Mouse (Mus musculus): ENCODE data around the gene Ccdc14. TPM values are rescaled to one million over a fixed set of nuclear protein-coding genes. Genes with fewer than 3 reads are reported as not detected.

The Ccdc14 gene
- 11.0 TPM for polyA plus RNA-seq (2014; fragmentation: Illumina TruSeq; extraction: RNeasy Lipid Tissue Mini Kit (QIAGEN cat#74804))

DNA sequence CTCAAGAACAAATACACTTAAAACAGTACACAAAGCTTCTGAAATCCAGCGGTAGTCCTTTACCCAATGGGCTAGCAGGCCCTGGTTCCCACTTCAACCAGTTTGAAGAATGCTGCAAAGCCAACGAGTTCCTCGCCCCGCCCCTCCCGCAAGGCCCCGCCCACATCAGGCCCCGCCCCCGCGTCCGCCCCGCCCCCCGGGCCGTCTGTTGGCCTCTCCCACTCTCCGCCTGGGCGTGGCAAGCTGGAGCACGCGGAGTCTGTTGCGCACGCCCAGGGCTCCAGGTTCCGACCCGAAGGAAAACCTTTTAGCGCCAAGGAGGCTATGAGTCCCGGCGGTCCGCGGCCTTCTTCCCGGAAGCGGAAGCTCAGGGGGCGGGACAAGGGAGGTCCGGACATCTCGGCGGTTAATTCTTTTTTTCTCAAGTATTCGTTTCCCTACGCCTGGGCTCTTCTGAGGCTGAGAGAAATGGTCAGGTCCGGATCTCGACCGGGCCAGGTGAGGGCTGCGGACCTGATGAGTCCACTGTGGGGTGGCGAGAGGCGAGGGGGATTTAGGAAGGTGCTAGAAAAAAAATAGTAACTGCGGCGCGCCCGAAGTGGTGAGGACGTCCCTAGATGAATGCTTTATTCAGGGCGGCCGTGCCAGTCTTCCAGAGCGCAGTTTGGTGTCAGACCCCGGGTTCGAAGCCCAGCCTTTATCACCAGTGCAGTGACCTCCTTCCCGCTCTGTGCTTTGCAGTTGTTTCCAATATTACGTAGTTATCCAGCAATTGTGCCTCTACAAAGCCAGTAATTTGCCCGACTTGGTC, at the start of gene Ccdc14:
Gene Ccdc14 (plus strand): TSS at position 283 of the 811 bp plus-strand sequence.

DNA sequence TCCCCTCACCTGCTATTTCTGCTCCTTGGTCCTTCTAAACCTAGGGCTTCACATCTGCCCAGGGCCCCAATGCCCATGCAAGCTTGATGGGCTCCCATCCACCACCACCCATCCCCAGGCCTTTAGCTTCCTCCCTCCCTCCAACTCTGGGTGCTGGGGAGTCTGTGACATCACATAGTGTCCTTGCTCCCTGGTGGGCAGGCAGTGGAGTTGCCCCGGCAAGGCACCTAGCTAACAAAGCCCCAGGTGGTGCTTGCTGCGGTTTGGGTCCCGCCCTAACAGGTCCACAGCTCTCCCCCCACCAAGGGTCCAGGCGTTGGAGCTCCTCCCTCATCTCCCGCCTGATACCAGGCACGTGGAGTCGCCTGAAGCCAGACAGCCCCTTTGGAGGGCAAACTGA, 40.8 kb upstream of the Ccdc14 start, which contains the start of gene Ropn1:
Gene Ropn1 (plus strand): TSS at position 301 of the 400 bp plus-strand sequence.

DNA sequence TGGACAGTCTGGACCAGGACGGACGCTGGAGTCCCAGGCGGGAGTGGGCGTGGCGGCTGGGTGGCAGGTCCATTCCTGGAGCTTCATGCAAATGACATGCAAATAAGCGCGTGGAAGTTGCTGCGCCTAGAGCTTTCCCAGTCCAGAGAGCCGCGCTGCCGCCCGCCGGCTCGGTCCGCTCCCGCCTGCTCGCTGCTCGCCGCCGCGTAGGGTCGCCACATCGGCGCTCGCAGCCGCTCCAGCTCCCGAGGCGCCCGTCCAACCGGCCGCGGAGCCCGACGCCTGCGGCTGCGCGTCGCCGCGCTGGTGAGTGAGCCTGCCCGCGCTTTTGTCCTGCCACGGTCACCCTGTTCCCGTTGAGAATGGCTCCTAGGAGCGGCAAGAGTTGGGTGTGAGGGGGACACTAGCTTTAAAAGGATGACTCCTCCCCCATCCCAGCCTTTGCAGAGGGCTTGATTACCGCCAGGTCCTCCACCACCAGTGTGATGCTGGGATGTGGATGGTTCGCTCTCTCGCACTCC, 54.7 kb downstream of the Ccdc14 start, which contains the start of gene Mylk:
Gene Mylk (plus strand): TSS at position 146 of the 521 bp plus-strand sequence.

Other genes starting within 250 kb of the Ccdc14 start
- 5.5 TPM for gene Kalrn, start 117.1 kb upstream of the Ccdc14 start, polyA plus RNA-seq (2014; fragmentation: Illumina TruSeq; extraction: RNeasy Lipid Tissue Mini Kit (QIAGEN cat#74804))
- gene Ropn1, start 40.7 kb upstream of the Ccdc14 start, polyA plus RNA-seq (2014; fragmentation: Illumina TruSeq; extraction: RNeasy Lipid Tissue Mini Kit (QIAGEN cat#74804)): not detected
- 250 TPM for gene Mylk, start 54.6 kb downstream of the Ccdc14 start, polyA plus RNA-seq (2014; fragmentation: Illumina TruSeq; extraction: RNeasy Lipid Tissue Mini Kit (QIAGEN cat#74804))

Measured in ovary, adult 10 weeks (tissue).